Mouse (Mus musculus) layer of hippocampus, postnatal 14 days (tissue): ENCODE measurements around the gene Fkbp10. TPM values are rescaled to one million over a fixed set of nuclear protein-coding genes. Genes with fewer than 3 reads are reported as not detected.

Experiments used
- DNase-seq, 2 experiments: peaks; one replicate each; pipeline ENCODE4 v3.0.0; 2021 to 2022; ENCODE audit warnings: low spot score in 2 of 2, mixed read lengths in 1 of 2
- microRNA-seq, 2 experiments: library from miRNA; unstranded; fragments of <30 nt; microRNA quantifications; one replicate each; pipeline ENCODE4 v1.2.0; 2021
- total RNA-seq, 2 experiments: library from RNA; stranded (reverse); gene quantifications; 2 replicates each; pipeline ENCODE4 v1.2.3; 2021

The Fkbp10 gene
- total RNA-seq, 2 experiments from 2014 or later: 11.9 TPM

DNA sequence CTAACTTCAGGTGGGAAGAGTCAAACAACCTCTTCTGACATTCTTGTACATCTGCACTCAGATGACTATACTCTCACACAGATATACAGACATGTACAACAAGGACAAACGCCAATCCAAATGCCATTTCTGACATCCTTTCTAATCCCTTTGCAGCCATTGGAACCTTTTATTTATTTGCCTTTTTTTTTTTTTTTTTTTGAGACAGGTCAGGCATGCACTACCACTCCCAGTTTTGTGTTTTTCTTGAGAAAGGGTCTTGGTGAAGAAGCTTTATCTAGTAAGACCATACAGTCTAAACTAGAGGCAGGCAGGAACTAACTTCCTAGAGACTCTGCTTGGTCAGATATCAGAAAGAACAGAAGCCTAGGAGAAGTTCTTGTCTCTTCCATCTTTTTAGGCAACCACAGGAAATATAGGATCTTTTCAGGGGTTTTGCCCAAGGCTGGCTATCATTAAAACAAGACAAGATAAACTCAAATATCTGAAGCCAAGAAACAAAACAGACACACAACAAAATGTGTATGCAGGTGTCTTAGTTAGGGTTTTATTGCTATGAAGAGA is 49.8 kb downstream of the Fkbp10 start:
- no peak for DNase-seq

GRCm38 (mm10) chr11:100465833-100466232 is 50.3 kb downstream of the Fkbp10 start:
- no peak for DNase-seq

DNA sequence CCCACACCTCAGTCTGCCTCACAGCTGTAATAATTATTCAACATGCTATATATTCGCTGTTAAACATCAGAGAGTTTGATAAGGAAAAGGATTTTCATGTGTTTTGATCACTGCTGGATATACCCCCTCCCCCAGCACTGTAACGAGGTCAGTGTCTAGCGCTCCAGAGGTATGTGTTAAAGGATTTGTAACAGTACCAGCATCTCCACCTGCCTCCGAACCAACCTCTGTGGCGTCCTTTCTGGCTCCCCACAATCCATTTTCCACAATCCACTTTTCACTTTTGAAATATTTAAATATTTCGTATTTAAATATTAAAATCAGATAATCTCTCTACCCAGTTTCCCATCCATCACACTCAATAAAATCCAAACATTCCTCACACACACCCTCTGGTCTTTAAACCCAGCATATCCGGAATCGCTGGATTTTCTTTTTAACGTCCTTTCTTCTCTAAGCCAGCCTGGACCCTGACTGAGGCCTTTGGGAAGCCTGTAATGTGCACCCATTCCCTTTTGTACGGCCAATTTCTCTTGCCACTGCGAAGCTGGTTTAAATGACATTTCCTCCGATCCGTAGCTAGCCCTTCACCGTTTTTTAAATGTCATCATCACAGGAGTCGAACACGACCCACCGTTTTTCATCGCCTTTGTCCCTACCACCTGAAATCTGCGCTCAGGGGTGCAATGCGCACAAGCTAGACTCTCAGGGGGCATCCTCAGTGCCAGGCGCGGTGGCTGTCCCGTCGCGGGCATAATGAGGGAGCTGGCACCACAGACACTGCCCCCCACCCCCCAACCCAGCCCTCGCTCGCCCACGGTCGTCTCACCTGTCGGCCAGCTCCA is 56.1 kb downstream of the Fkbp10 start:
- DNase-seq: no peak

- peak; percentile 90 to 94 for DNase-seq
Measured at GRCm38 (mm10) chr11:100472197-100472934, 56.9 kb downstream of the Fkbp10 start, which contains the start of gene Klhl11. Gene Klhl11 (minus strand): TSS chr11:100472741.

GRCm38 (mm10) chr11:100472935-100473295 is 57.4 kb downstream of the Fkbp10 start:
- no peak for DNase-seq

Small RNA genes within 50 kb of the gene (microRNA-seq; reads per million reads assigned to microRNA genes)
- gene Gm27374: 0 reads per million in 2 experiments

Other genes with a start within 250 kb of the Fkbp10 start
- gene Krt9, start 222.5 kb upstream of the Fkbp10 start, total RNA-seq: 1 to 10 TPM; 1.8 to 2.1 TPM
- not detected for gene Krt14, start 208.1 kb upstream of the Fkbp10 start, total RNA-seq
- not detected for gene Krt16, start 166.8 kb upstream of the Fkbp10 start, total RNA-seq
- gene Krt17, start 154.7 kb upstream of the Fkbp10 start, total RNA-seq: not detected
- gene Krt42, start 145.8 kb upstream of the Fkbp10 start, total RNA-seq: not detected
- gene Eif1, start 95.8 kb upstream of the Fkbp10 start, total RNA-seq: 100 to 1,000 TPM; 704 to 721 TPM
- not detected for gene Gast, start 81.3 kb upstream of the Fkbp10 start, total RNA-seq
- 100 to 1,000 TPM; 110 to 123 TPM for gene Hap1, start 59.6 kb upstream of the Fkbp10 start, total RNA-seq
- 10 to 100 TPM; 40.8 to 43.0 TPM for gene Jup, start 17.9 kb upstream of the Fkbp10 start, total RNA-seq
- gene P3h4, start 861 bp upstream of the Fkbp10 start, total RNA-seq: 1 to 10 TPM; 7.5 to 8.1 TPM
- 10 to 100 TPM; 50.4 to 58.2 TPM for gene Nt5c3b, start 26.1 kb downstream of the Fkbp10 start, total RNA-seq
- 1 to 10 TPM; 1.1 to 1.4 TPM for gene Klhl10, start 26.2 kb downstream of the Fkbp10 start, total RNA-seq
- 10 to 100 TPM; 94.3 to 98.1 TPM for gene Klhl11, start 57.0 kb downstream of the Fkbp10 start, total RNA-seq
- 100 to 1,000 TPM; 110 to 119 TPM for gene Acly, start 112.3 kb downstream of the Fkbp10 start, total RNA-seq
- 1 to 10 TPM in 1 of 2 experiments, under 1 TPM in 1; 0.60 to 1.5 TPM for gene Ttc25, start 129.9 kb downstream of the Fkbp10 start, total RNA-seq
- gene Cnp, start 159.2 kb downstream of the Fkbp10 start, total RNA-seq: 100 to 1,000 TPM; 355 to 359 TPM
- gene Nkiras2, start 203.5 kb downstream of the Fkbp10 start, total RNA-seq: 10 to 100 TPM; 22.8 to 23.0 TPM
- 100 to 1,000 TPM; 237 to 253 TPM for gene Dnajc7, start 204.5 kb downstream of the Fkbp10 start, total RNA-seq